Mouse (Mus musculus): ENCODE measurements around the gene Ankdd1a. TPM values are rescaled to one million over a fixed set of nuclear protein-coding genes. Genes with fewer than 3 reads are reported as not detected.
A peak's percentile ranks its signal among the peaks of the same experiment; 100 is the strongest.

Gene Ankdd1a
- total RNA-seq, 1 experiment from 2014 or later, result not detected

GRCm38 (mm10) chr9:65545635-65546412, 25.8 kb upstream of the Ankdd1a start:
- ATAC-seq (replicated peaks; ENCODE audit: low read depth, poor library complexity, severe bottlenecking), result peak; percentile 39

DNA sequence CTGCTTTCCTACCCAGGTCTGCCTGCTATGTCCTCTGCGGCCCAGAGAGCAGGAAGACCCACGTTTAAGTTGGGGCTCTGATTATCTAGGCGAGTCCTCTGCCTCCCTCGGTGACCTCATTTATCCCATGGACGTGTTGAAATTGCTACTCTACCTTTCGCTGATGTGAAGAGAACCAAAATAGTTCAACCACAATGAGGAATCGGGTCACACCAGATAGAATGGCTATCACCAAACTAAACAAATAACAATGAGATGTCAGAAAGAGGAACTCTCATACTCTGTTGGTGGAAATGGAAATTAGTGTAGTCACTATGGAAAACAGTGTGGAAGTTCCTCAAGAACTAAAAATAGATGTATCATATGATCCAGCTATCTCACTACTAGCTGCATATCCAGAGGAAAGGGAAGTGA, 22.1 kb upstream of the Ankdd1a start:
- peak; percentile 62 for ATAC-seq (replicated peaks; ENCODE audit: low read depth, poor library complexity, severe bottlenecking)

DNA sequence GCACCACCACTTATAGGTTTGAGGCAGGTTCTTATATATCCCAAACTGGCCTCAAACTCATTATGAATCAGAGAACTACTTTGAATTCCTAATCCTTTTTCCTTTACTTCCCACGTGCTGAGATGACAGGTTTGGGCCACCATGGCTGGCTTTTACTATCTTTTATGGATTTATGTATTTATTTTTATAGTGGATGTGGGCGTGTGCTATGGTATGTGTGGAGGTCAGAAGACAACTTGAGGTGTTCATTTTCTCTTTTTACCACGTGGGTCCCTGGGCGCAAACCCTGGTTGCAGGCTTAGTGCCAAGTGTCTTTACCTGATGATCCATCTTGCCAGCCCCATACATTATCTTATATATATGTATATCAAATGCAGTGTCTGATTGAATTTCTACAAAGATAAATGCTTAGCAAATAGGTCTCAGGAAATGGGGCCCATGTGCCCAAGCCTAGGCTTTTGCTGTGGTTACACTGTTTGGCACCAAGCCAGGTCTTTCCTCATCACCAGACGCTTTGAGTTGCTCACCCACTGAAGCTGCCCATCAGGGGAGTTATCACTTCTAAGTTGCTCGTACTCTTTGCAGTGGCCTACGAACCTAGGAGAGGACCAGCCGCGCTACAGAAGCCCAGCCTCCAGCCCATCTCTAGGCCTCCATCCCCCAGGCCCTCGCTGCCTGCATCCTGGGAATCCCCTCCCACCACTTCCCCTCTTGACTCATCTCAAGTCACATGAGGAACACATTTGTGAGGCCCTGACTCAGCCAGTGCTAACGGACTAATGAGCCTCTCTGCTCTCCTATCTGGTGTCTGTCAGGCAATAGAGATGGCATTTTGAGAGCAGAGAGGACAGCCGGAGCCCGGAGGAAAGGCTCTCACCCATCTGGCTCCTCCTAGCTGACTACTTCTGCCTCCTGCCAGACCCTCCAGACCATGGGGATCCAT, 21.4 kb upstream of the Ankdd1a start:
- ATAC-seq (replicated peaks; ENCODE audit: low read depth, poor library complexity, severe bottlenecking), result peak; percentile 62

- no peak for ATAC-seq (replicated peaks; ENCODE audit: low read depth, poor library complexity, severe bottlenecking)
Measured at GRCm38 (mm10) chr9:65539697-65540096, 19.7 kb upstream of the Ankdd1a start.

DNA sequence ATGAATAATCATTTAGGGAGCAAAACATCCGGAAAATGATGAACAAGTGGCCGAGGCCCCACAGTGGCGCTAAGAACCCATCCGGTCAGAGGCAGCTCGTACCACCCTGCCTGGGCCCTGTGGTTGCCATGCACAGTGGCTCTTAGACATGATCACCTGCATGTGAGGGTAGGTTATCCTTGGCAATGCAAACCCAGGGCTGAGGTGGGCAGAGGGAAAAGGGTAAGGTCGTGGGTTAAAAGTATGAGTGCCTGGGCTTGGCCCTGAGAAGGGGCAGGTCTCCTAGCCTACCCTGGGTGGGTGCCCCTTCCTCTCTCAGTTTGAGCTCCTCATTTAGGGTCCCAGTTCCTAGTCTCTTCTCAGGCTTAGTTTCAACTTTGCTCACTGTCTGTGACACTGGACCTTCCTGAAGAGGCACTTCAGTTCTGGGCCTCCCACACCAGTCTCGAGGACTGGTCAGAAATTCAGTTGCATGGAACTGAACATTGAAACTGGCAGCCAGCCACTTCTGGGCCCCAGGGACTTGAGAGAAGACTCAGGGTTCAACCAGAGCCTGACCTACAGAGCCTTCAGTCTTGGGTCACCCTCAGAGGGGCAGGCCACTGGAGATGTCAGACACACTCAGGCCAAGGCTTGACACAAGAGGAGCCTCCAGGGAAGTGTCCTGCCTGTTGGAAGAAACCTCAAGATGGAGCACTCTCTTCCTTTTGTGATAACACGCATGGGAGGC, 18.1 kb upstream of the Ankdd1a start:
- no peak for ATAC-seq (replicated peaks; ENCODE audit: low read depth, poor library complexity, severe bottlenecking)

- ATAC-seq (replicated peaks; ENCODE audit: low read depth, poor library complexity, severe bottlenecking), result no peak
Measured at GRCm38 (mm10) chr9:65536491-65536890, 16.5 kb upstream of the Ankdd1a start.

GRCm38 (mm10) chr9:65535789-65536469, 15.9 kb upstream of the Ankdd1a start:
- peak; percentile 56 for ATAC-seq (replicated peaks; ENCODE audit: low read depth, poor library complexity, severe bottlenecking)

DNA sequence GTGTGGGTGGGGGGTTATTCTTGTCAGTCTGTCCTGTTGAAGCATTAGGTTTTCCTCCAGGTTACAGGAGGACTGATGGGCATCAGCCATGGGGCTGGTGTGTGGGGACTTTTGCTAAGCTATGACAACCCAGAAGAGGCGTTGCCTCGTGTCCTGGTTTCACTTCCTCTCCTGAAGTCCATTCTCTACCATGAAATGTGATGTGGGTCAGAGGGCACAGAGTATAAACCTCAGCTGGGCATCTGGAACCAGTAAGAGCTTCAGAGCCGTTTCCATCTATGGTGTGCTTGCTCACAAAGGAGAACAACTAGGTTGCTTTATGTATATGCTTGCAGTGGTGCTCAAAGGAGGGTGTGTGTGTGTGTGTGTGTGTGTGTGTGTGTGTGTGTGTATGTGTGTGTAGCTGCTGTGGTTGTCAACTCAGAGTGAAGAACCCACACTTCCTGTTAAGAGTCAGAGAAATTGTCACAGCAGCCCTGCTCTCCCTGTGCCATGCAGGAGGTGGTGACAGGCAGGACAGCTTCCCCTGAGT, 15.3 kb upstream of the Ankdd1a start:
- ATAC-seq (replicated peaks; ENCODE audit: low read depth, poor library complexity, severe bottlenecking), result peak; percentile 68

DNA sequence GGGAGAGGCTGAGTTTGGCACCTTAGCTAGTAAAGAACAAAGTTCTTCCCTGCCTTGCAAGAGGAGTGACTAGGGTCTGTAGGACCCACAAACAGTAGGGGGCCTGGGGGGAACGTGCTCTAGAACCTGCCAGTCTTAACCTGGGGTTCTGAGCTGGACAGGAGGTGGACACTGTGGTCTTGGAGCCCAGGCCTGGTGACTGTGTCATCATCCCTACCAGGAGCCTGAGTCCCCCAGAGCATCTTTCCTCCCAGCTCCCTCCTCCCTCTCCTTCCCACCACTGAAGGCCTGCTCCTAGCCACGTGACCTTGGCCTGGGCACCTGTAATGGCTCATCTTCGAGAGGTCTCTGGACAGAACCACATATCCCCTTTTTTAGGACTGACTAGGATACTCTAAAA, 14.1 kb upstream of the Ankdd1a start:
- ATAC-seq (replicated peaks; ENCODE audit: low read depth, poor library complexity, severe bottlenecking), result no peak

- ATAC-seq (replicated peaks; ENCODE audit: low read depth, poor library complexity, severe bottlenecking), result no peak
Measured at GRCm38 (mm10) chr9:65532986-65533385, 13.0 kb upstream of the Ankdd1a start.

DNA sequence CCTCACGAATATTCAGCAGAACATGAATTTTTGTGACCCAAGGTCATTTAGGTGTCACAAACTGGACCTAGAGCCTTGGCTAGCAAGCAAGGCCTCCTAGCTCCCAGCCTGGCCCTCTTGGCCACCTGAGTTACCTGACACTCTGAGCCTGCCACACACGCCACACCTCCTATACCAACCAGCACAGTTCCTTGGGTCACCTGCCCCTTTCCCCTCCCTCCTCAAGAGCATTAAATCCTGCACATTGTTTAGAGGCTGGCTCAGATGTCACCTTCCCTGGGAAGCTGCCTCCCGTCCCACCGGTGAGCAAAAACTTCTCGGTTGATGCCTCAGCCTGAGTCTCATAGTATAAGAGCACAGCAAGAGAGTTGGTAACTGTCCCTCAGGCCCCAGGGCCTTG, 11.3 kb upstream of the Ankdd1a start:
- no peak for ATAC-seq (replicated peaks; ENCODE audit: low read depth, poor library complexity, severe bottlenecking)

DNA sequence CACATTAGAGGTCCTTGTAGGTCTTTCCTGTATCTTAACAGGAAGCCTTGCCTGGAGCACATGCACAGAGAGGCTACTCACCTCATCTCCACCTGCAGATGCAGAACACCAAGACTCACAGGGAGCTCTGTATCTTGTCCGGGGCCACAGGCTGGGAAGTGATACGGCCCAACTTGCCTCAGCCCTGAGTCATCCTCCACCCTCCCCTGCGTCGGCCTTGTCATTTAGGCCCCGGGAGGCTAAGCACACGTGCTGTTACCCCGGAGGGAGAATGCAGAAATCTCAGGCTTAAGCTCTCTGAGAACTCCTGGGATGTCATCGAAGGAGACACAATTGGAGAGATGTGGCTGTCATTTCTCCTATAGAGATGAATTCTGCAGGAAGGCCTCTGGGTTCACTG, 9.7 kb upstream of the Ankdd1a start:
- no peak for ATAC-seq (replicated peaks; ENCODE audit: low read depth, poor library complexity, severe bottlenecking)

- ATAC-seq (replicated peaks; ENCODE audit: low read depth, poor library complexity, severe bottlenecking), result peak; percentile 81
Measured at GRCm38 (mm10) chr9:65528417-65529038, 8.5 kb upstream of the Ankdd1a start.

DNA sequence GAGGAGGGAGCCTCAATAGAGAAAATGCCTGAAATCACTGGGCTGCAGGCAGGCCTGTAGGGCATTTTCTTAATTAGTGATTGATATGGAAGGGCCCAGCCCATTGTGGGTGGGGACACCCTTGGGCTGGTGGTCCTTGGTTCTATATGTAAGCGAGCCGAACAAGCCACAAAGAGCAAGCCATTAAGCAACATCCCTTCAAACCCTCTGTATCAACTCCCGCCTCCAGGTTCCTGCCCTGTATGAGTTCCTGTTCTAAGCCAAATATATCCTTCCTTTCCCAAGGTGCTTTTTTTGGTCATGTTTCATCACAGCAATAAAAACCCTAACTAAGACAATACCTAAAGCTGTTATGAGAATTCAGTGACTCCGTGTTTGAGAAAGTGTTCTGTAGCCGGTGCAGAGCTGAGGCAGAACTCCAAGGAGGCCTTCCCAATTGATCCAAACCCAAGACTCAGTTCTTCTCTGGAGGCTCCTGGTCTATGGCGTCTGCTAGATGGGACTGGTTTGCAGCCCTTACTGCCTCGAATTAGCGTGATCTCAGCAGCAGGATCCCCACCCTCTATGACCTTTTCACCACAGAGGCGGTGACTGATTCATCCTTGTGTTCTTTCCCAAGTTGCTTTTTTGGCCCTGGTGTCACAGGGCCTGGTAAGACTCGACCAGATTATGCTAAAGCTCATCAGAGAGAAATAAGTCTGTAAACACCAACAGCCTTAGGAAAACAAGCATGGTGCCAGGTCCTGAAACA, 5.6 kb upstream of the Ankdd1a start:
- ATAC-seq (replicated peaks; ENCODE audit: low read depth, poor library complexity, severe bottlenecking), result no peak

- ATAC-seq (replicated peaks; ENCODE audit: low read depth, poor library complexity, severe bottlenecking), result peak; percentile 90
Measured at GRCm38 (mm10) chr9:65523611-65524364, 3.8 kb upstream of the Ankdd1a start.

- ATAC-seq (replicated peaks; ENCODE audit: low read depth, poor library complexity, severe bottlenecking), result no peak
Measured at GRCm38 (mm10) chr9:65520505-65520876, 498 bp upstream of the Ankdd1a start.

- ATAC-seq (replicated peaks; ENCODE audit: low read depth, poor library complexity, severe bottlenecking), result no peak
Measured at GRCm38 (mm10) chr9:65514851-65515261, 5.1 kb downstream of the Ankdd1a start.

DNA sequence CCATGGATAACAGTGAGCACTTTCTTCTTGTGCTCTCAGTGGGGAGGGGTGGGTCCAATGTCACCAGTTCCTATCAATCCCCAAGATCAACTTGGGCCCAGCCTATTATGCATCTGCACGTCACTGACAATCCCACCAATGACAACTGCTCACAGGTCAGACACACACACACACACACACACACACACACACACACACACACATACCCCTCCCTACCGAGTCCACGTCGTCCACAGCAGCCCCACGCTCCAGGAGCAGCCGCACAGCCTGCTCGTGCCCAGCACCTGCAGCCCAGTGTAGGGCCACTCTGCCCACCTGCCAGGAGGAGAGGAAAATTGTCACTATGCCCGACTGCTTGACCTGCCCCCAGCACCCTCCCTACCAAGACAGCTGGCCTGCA, 5.6 kb downstream of the Ankdd1a start:
- ATAC-seq (replicated peaks; ENCODE audit: low read depth, poor library complexity, severe bottlenecking), result no peak

All from common myeloid progenitor, adult 5-6 weeks (primary cell).